Mouse (Mus musculus) erythroblast, embryonic 14.5 days (primary cell): Measurements from ENCODE around the gene Cfh.

Experiments used
- GATA1 ChIP-seq: IDR thresholded peaks from 2 replicates; pipeline ENCODE4 v1.6.1; 2012; ENCODE audit warnings: low read length, inconsistent platforms, mixed read lengths
- TAL1 ChIP-seq: IDR thresholded peaks from 3 replicates; pipeline ENCODE4 v1.6.1; 2012; ENCODE audit warnings: low read length, inconsistent platforms, mixed read lengths

- no peak for TF ChIP-seq GATA1
- no peak for TF ChIP-seq TAL1
These were observed 43.1 kb upstream of the Cfh start for GRCm38 (mm10) chr1:140226673-140227072.
